Mouse (Mus musculus) stomach, embryonic 14.5 days (tissue): Measurements from ENCODE around the gene Olfr166. TPM values are rescaled to one million over a fixed set of nuclear protein-coding genes. Genes with fewer than 3 reads are reported as not detected.
"Not testable (repeated sequence)": the region's sequence is repeated elsewhere in the genome, so short reads cannot be mapped to it uniquely, and the experiment has no call there.

ENCODE experiments used
- ATAC-seq: fragments of 200-750 bp; cut with Nextera tagmentation; 2 replicates; pipeline ENCODE4 v1.8.0; 2017; ENCODE audit warnings: low read depth, moderate TSS enrichment; ENCODE audit not compliant: insufficient number of reproducible peaks, insufficient read depth, low FRiP score
- H3K27ac ChIP-seq: fragments of 300-500 bp; sonication (generic); 2 replicates; pipeline ENCODE4 v1.5.1; 2014; ENCODE audit warnings: mild to moderate bottlenecking, low read length, moderate library complexity, mixed read lengths
- H3K27me3 ChIP-seq: fragments of 300-500 bp; sonication (generic); 2 replicates; pipeline ENCODE4 v1.6.1; 2014; ENCODE audit warnings: low read length, control low read depth, mixed read lengths; ENCODE audit not compliant: control insufficient read depth, insufficient read depth
- H3K36me3 ChIP-seq: fragments of 300-500 bp; sonication (generic); 2 replicates; pipeline ENCODE4 v1.6.1; 2014; ENCODE audit warnings: mild to moderate bottlenecking, control low read depth, low read length, moderate library complexity, mixed read lengths; ENCODE audit not compliant: control insufficient read depth, insufficient read depth
- H3K4me1 ChIP-seq: fragments of 300-500 bp; sonication (generic); 2 replicates; pipeline ENCODE4 v1.6.1; 2014; ENCODE audit warnings: low read length, control low read depth, mixed read lengths; ENCODE audit not compliant: control insufficient read depth, insufficient read depth
- H3K4me2 ChIP-seq: fragments of 300-500 bp; sonication (generic); replicated peaks from 2 replicates; pipeline ENCODE4 v1.6.1; 2014; ENCODE audit warnings: low read depth, low read length, control low read depth
- H3K4me3 ChIP-seq: fragments of 300-500 bp; sonication (generic); 2 replicates; pipeline ENCODE4 v1.5.1; 2014; ENCODE audit warnings: low read depth, low read length, control low read depth
- H3K9ac ChIP-seq: fragments of 300-500 bp; sonication (generic); replicated peaks from 2 replicates; pipeline ENCODE4 v1.6.1; 2014; ENCODE audit warnings: low read depth, mild to moderate bottlenecking, control low read depth, low read length, moderate library complexity, mixed read lengths
- H3K9me3 ChIP-seq: fragments of 300-500 bp; sonication (generic); 2 replicates; pipeline ENCODE4 v1.6.1; 2016; ENCODE audit warnings: low read depth, low read length, control low read depth; ENCODE audit not compliant: control insufficient read depth
- WGBS: fragments of 180-500 bp; shearing (Covaris S2); extraction: QIAGEN DNeasy Blood & Tissue Kit; methylation state at CpG from one replicate; pipeline ENCODE4 v1.1.7; 2014; 5-methylcytosine and 5-hydroxymethylcytosine counted together
- polyA plus RNA-seq: library from polyadenylated mRNA; unstranded; fragments of >200 nt; fragmentation: Nextera tagmentation; extraction: Ambion mirVana; gene quantifications from 2 replicates; pipeline ENCODE4 v1.2.1, GENCODE M21; 2014

Olfr166 gene
- not detected in 2 replicates for polyA plus RNA-seq

DNA sequence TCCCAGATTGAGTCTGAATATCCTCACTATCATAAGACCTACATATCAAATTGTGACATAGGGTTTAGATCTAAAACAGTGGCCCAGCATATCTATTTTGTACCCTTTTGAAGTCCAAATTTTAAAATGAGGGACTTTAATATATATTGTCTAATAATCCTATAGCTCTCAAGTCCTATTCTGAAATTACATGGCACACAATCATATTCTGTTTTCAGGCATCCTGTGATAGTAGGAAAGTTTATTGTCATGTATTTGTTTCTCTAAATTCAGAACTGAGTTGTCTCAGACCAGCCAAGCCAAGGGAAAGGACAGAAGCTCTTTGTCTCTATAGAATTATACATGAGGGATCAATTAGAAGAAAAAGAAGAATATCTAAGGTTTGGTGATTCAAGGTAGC is at the start of gene Olfr166:
Olfr166 (plus strand) TSS at position 301 of the 400 bp plus-strand sequence.
- Histone ChIP-seq H3K9ac (no peak within 1 kb of the TSS), H3K4me2 (no peak within 1 kb of the TSS), H3K9me3 (no peaks in the 10 kb centered on the region), H3K27ac (no peak within 1 kb of the TSS), H3K4me1 (no peaks in the 10 kb centered on the region), H3K36me3 (no peaks in the 10 kb centered on the region), H3K4me3 (no peak within 1 kb of the TSS), H3K27me3 (no peaks in the 10 kb centered on the region)
- no peak for ATAC-seq

GRCm38 (mm10) chr16:19458741-19459140 is 24.8 kb upstream of the Olfr166 start:
- not testable (repeated sequence) for H3K27ac ChIP-seq, H3K9ac ChIP-seq, H3K4me2 ChIP-seq, H3K36me3 ChIP-seq, ATAC-seq, H3K4me1 ChIP-seq, H3K9me3 ChIP-seq, H3K4me3 ChIP-seq, H3K27me3 ChIP-seq
- WGBS, result 76% methylated on average over 4 of the region's 4 CpGs

DNA sequence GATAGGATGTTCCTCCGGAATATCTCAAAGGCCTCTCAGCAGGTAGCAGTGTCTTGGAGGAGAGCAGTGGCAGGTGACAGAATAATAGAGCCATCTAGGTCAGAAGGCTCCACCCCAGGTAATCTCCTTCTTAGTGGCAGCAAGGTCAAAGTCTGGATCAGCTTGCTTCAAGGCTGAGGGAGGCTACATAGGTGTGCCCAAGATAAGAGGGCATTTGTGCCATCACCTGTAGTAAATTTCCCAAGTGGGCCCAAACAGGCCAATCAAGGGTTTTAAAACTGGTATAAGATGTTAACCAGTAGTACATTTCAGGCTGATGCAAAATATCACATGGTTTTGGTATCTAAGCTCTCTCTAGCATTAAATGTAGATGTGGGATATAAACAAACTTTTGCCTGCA is 19.1 kb upstream of the Olfr166 start:
- Histone ChIP-seq H3K4me2 (no peak overlapping the region), H3K27ac (no peak overlapping the region), H3K4me3 (no peak overlapping the region), H3K27me3 (no peaks in the 10 kb centered on the region), H3K36me3 (no peaks in the 10 kb centered on the region), H3K9ac (no peak overlapping the region), H3K4me1 (no peaks in the 10 kb centered on the region), H3K9me3 (no peaks in the 10 kb centered on the region)
- 100% methylated on average over 1 of the region's 1 CpGs for WGBS
- ATAC-seq, result no peak

- Histone ChIP-seq H3K9ac (no peak within 1 kb of the TSS), H3K4me2 (no peak within 1 kb of the TSS), H3K36me3 (no peaks in the 10 kb centered on the region), H3K27ac (no peak within 1 kb of the TSS), H3K9me3 (no peaks in the 10 kb centered on the region), H3K27me3 (no peaks in the 10 kb centered on the region), H3K4me3 (no peak within 1 kb of the TSS), H3K4me1 (no peaks in the 10 kb centered on the region)
- WGBS, result 74% methylated on average over 2 of the region's 2 CpGs
- no peak for ATAC-seq
These were observed 38.7 kb downstream of the Olfr166 start, which contains the start of gene Olfr167 for GRCm38 (mm10) chr16:19522166-19522565. TSS of gene Olfr167 (minus strand) at chr16:19522266.

- Histone ChIP-seq H3K4me1 (no peaks in the 10 kb centered on the region), H3K9ac (no peak within 1 kb of the TSS), H3K27ac (no peak within 1 kb of the TSS), H3K9me3 (no peaks in the 10 kb centered on the region), H3K4me3 (no peak within 1 kb of the TSS), H3K4me2 (no peak within 1 kb of the TSS), H3K36me3 (no peaks in the 10 kb centered on the region), H3K27me3 (no peaks in the 10 kb centered on the region)
- ATAC-seq, result no peak
These were observed 52.0 kb downstream of the Olfr166 start, which contains the start of gene Olfr168 for GRCm38 (mm10) chr16:19535455-19535854. TSS of gene Olfr168 (minus strand) at chr16:19535555.

Other genes starting within 250 kb of the Olfr166 start
- not detected in 2 replicates for gene Olfr164, start 169.6 kb upstream of the Olfr166 start, polyA plus RNA-seq
- gene Olfr165, start 60.6 kb upstream of the Olfr166 start, polyA plus RNA-seq, result not detected in 2 replicates
- not detected in 2 replicates for gene Olfr167, start 38.6 kb downstream of the Olfr166 start, polyA plus RNA-seq
- gene Olfr168, start 51.9 kb downstream of the Olfr166 start, polyA plus RNA-seq, result not detected in 2 replicates
- gene Olfr169, start 88.1 kb downstream of the Olfr166 start, polyA plus RNA-seq, result not detected in 2 replicates
- not detected in 2 replicates for gene Olfr170, start 128.2 kb downstream of the Olfr166 start, polyA plus RNA-seq
- gene Olfr171, start 146.2 kb downstream of the Olfr166 start, polyA plus RNA-seq, result not detected in 2 replicates
- not detected in 2 replicates for gene Lamp3, start 222.7 kb downstream of the Olfr166 start, polyA plus RNA-seq